Mouse (Mus musculus) C2C12 (cell line): ENCODE measurements around the gene Ahcyl2.

Experiments
- CEBPB ChIP-seq: IDR thresholded peaks from one replicate; pipeline ENCODE4 v1.6.1; 2011; ENCODE audit warnings: low read depth, mild to moderate bottlenecking, control low read depth, moderate library complexity
- CTCF ChIP-seq: IDR thresholded peaks from one replicate; pipeline ENCODE4 v1.5.1; 2011; ENCODE audit not compliant: control insufficient read depth, insufficient read depth, insufficient read length
- MAX ChIP-seq: IDR thresholded peaks from one replicate; pipeline ENCODE4 v1.6.1; 2011; ENCODE audit warnings: mild to moderate bottlenecking, control low read depth
- MYOD1 ChIP-seq: IDR thresholded peaks from one replicate; pipeline ENCODE4 v1.6.1; 2011; ENCODE audit warnings: low read depth; ENCODE audit not compliant: control insufficient read depth, insufficient read length
- MYOG ChIP-seq: IDR thresholded peaks from one replicate; pipeline ENCODE4 v1.6.1; 2011; ENCODE audit not compliant: control insufficient read depth, insufficient read length; ENCODE audit errors: extremely low read depth
- USF1 ChIP-seq: IDR thresholded peaks from one replicate; pipeline ENCODE4 v1.6.1; 2011; ENCODE audit warnings: low read depth, mild to moderate bottlenecking, control low read depth, moderate library complexity

DNA sequence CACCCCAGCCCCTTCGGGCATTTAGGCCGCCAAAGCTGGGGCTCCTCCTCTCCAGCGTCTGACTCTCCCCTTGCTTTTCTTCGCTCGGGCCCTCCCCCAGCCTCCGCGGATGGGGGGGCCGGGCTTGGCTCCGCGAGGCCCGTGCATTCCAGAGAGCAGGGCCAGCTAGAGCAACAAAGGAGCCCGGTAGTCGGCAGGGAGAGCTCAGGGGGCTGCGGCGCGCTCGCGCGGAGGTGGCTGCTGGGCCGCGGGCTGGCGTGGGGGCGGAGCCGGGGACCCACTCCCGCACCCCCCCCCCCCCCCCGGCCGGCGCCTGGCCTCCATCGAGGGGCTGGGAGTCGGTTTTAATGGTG is 32.5 kb upstream of the Ahcyl2 start, which contains the start of gene Smo:
- TF ChIP-seq MYOG (no peak), MYOD1 (no peak), CEBPB (no peak), CTCF (no peak), MAX (no peak), USF1 (no peak)
